Mouse (Mus musculus) right cerebral cortex, adult 18-20 months (tissue): ENCODE measurements at regions not wholly inside any gene's neighbourhood (a gene's known extent, or its start where the extent isn't known, plus 50 kb on each side); places are given as distances from the start of the nearest gene placed in this dataset.

Source experiments
- DNase-seq: peaks from one replicate; pipeline ENCODE4 v3.0.0; 2022; ENCODE audit warnings: mixed read lengths

DNA sequence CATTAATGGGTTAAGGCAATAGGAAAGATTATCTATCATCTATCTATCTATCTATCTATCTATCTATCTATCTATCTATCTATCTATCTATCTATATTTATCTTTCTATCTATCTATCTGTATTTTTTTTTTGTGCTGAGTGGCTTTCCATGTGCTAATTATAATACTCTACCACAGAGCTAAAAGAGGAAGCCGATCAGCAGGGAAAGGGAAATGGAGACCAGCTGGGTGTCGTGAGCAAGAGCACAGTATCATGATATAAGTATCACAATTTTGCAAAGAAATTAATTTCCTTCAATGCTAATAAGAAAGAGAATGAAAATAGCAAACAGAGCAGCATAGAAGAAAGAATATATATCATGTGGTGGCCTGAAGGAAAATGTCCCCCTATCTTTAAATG is 69.6 kb downstream of the Cldn1 start:
- no peak for DNase-seq

- DNase-seq = no peak
These were observed 79.9 kb downstream of the Cldn1 start for GRCm38 (mm10) chr16:26291692-26292091.

DNA sequence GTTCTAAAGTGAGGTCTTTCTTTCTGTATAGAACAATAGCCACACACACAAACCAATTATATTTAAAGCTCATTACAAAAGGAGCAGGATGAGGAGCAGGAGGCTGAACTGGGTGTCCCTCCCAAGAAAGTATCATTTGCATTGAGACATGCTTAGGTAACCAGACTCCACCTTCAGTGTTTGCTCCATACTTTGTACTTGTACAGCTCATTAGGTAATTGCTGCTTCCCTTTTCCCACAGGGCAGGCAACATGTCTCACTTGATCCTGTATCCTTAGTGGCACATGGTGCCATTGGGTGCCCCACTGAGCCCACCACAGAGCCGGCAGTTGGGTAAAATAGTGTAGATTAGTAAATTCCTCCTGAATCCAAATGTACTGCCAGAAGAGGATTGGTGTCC is 86.0 kb downstream of the Cldn1 start:
- no peak for DNase-seq

- DNase-seq = no peak
These were observed 86.9 kb downstream of the Cldn1 start for GRCm38 (mm10) chr16:26284713-26285112.

GRCm38 (mm10) chr16:26282418-26282817 is 89.2 kb downstream of the Cldn1 start:
- DNase-seq = no peak

GRCm38 (mm10) chr16:26281496-26281895 is 90.1 kb downstream of the Cldn1 start:
- DNase-seq = no peak

DNA sequence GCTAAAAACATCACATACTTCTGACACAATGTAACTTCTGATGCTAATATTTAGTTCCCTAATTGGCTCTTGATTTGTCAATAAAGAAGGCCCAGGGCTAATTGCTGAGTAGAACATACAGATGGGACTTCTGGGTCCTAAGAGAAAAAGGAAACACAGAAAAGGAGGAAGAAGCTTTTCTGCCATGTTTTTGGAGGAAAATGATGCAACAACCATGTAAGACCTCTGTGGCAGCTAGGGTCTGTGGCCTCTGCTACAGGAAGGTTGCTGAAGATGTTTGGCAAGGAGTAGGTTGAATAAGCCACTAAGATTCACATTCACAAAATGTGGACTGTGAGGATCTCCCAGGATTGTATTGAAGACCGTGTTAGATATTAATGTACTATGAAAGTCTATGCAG is 94.9 kb downstream of the Cldn1 start:
- no peak for DNase-seq

- DNase-seq = no peak
These were observed 118.8 kb downstream of the Cldn1 start for GRCm38 (mm10) chr16:26252824-26253223.

GRCm38 (mm10) chr16:26251698-26252097 is 119.9 kb downstream of the Cldn1 start:
- DNase-seq = no peak

DNA sequence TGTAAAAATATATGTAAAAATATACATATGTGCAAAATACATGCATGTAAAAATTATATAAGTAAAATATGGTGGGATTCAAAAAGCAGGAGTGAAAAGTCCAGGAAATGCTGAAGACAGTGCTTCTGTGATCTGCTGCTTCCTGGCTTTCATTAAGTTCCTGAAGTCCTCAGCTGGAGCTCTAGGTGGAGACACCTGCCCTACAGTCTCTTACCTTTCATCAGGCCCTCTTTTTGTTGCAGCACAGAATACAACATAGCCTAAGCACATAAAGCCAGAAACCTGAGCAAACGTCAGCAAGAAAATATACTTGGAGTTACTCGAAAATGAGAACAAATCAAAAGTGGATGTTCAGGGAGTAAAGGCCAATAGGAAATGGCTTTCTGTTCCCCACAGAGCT is 120.6 kb downstream of the Cldn1 start:
- DNase-seq = no peak

- DNase-seq = no peak
These were observed 122.7 kb downstream of the Cldn1 start for GRCm38 (mm10) chr16:26248939-26249338.

- no peak for DNase-seq
These were observed 123.7 kb downstream of the Cldn1 start for GRCm38 (mm10) chr16:26247926-26248325.

GRCm38 (mm10) chr16:26235239-26235638 is 129.7 kb upstream of the P3h2 start:
- DNase-seq = no peak

DNA sequence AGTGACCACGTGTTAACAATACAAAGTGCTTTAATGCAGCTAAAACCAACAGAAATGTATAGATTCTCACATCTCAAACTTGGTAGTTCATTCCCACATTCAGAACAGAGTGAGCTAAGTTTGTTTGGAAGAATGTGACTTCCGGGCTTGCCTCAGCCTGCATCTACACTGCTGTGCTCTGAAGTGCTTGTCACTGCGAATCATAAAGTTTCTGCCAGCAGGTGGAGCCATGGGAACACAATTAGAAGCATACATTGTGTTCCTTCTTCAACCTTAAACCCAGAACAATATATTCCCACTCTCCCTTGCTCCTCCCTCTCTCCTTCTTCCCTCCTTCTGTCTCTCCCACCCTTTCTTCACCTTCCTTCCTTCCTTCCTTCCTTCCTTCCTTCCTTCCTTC is 128.5 kb upstream of the P3h2 start:
- peak; percentile 84 for DNase-seq

GRCm38 (mm10) chr16:26231110-26231509 is 125.5 kb upstream of the P3h2 start:
- no peak for DNase-seq

DNA sequence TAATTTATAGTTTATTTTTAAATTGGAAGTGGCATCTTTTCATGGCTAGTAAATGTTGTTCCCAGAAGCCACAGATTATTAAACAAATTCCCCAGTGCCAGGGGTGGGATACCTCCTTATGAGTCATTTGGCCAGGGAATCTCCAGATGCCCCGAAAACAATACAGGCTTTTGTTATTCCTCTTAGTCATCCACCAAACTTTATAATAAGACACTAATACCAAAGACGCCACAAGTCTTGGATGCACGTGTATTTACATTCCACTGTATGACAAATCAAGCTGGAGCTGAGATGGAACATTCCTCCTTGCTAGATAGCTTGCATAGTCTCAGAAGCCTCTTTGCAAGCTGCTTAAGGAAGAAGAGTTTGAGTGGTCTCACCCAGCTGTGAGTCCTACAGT is 105.8 kb upstream of the P3h2 start:
- DNase-seq = no peak

GRCm38 (mm10) chr16:26199125-26199524 is 93.5 kb upstream of the P3h2 start:
- DNase-seq = no peak

DNA sequence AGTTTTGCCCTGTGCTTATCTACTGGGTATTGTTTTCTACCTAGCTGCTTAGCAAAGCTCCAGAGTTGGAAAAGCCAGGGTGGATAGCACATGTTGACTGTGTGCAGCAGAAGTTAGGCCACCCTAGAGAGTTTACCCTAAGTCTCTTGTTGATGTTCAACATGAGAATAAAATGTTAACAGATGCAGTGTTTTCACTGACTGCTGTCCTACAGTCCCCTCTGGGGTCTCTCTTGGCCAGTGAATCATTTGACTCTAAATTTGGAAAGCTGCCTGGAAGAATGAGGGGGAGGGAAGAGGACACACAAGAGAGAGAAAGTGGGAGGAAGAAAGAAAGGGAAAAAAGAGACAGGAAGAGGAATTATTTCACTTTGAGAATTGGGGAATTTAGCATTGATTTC is 90.8 kb upstream of the P3h2 start:
- DNase-seq = no peak

GRCm38 (mm10) chr16:26185288-26186281 is 80.0 kb upstream of the P3h2 start:
- DNase-seq = no peak

DNA sequence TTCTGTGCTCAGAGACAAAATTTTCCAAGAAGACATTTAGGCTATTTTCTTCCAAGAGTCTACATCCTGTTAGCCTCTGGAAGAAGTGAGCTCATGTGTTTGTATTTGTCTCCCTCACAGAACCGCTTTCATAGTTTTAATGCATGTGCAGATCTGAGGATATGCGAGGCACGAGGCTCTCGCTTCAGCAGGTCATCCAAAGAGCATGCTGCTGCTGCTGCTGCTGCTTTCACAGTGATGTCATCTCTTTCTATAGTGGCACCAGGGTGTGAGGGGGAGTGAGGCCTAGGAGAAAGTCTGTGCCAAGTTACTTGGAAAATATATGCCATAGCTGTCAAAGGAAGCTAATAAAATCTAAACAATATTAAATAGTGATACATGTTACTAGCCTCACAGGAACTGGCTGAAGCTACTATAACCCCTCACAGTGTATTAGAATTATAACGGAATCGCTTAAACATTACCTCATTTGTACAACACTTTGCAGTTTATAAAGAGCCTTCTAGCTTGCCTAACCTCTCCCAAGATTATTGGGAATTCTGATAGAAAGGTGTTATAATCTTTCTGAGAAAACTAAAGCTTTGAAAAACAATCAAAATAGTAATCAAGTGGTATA is 79.2 kb upstream of the P3h2 start:
- DNase-seq = no peak

GRCm38 (mm10) chr16:26183530-26183929 is 77.9 kb upstream of the P3h2 start:
- no peak for DNase-seq

- DNase-seq = no peak
These were observed 76.1 kb upstream of the P3h2 start for GRCm38 (mm10) chr16:26181716-26182115.

- no peak for DNase-seq
These were observed 65.9 kb upstream of the P3h2 start for GRCm38 (mm10) chr16:26171441-26171840.

DNA sequence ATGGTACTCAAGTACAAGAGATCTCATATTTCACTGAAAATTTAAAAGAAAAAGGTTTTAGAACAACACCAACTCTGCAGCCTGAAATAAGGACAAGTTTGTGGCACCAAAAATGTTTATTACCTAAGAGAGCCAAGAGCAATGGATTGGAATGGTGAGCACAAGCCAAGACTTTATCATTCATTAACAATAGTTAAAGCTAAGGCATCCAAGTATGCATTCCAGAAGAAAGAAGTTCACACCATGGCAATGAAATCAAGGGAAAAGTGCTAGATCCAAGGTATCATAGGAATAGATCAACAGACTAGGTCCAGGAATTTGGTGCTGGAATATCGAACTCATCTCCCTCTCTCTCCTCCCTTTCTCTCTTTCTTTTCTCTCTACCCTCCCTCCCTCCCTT is 63.8 kb upstream of the P3h2 start:
- no peak for DNase-seq
